Mouse (Mus musculus) adrenal gland, adult (tissue): ENCODE measurements around the gene Oxct2a.
"Not testable (repeated sequence)": the region's sequence is repeated elsewhere in the genome, so short reads cannot be mapped to it uniquely, and the experiment has no call there.

Source experiments
- DNase-seq, 2 experiments: peaks; one replicate each; pipeline ENCODE4 v3.0.0; 2022 to 2023; ENCODE audit warnings: low spot score in 1 of 2; ENCODE audit not compliant: inconsistent age in 2 of 2

The Oxct2a gene

GRCm38 (mm10) chr4:123323534-123323933, at the start of gene Oxct2a:
Gene Oxct2a, minus strand, starts transcription at chr4:123323634.
- no peak for DNase-seq

GRCm38 (mm10) chr4:123363555-123363954, 40.1 kb upstream of the Oxct2a start:
- no peak for DNase-seq

- no peak for DNase-seq
Observed at GRCm38 (mm10) chr4:123360771-123361170, 37.3 kb upstream of the Oxct2a start.

GRCm38 (mm10) chr4:123358613-123359012, 35.2 kb upstream of the Oxct2a start:
- DNase-seq, result no peak

- DNase-seq, result no peak
Observed at GRCm38 (mm10) chr4:123355941-123356340, 32.5 kb upstream of the Oxct2a start.

- DNase-seq, result peak; percentile 61 to 81
Observed at GRCm38 (mm10) chr4:123353271-123353877, 29.9 kb upstream of the Oxct2a start.

GRCm38 (mm10) chr4:123343471-123343789, 20.0 kb upstream of the Oxct2a start:
- DNase-seq, result no peak

GRCm38 (mm10) chr4:123342642-123343470, 19.4 kb upstream of the Oxct2a start, which contains the start of gene Bmp8a:
Gene Bmp8a, minus strand, starts transcription at chr4:123343252.
- DNase-seq, result peak; percentile 78 to 85

- DNase-seq, result peak in 1 of 2 experiments; percentile 40
Observed at GRCm38 (mm10) chr4:123342091-123342641, 18.7 kb upstream of the Oxct2a start.

GRCm38 (mm10) chr4:123340232-123340631, 16.8 kb upstream of the Oxct2a start:
- no peak for DNase-seq

- DNase-seq, result peak in 1 of 2 experiments; percentile 18
Observed at GRCm38 (mm10) chr4:123337693-123338092, 14.3 kb upstream of the Oxct2a start.

- DNase-seq, result no peak
Observed at GRCm38 (mm10) chr4:123335796-123336585, 12.6 kb upstream of the Oxct2a start.

GRCm38 (mm10) chr4:123335244-123335643, 11.8 kb upstream of the Oxct2a start:
- not testable (repeated sequence) for DNase-seq

GRCm38 (mm10) chr4:123334177-123334576, 10.7 kb upstream of the Oxct2a start:
- no peak for DNase-seq

GRCm38 (mm10) chr4:123333151-123333550, 9.7 kb upstream of the Oxct2a start:
- no peak for DNase-seq

- DNase-seq, result not testable (repeated sequence)
Observed at GRCm38 (mm10) chr4:123331961-123332360, 8.5 kb upstream of the Oxct2a start.

- no peak for DNase-seq
Observed at GRCm38 (mm10) chr4:123331326-123331725, 7.9 kb upstream of the Oxct2a start.

- DNase-seq, result no peak
Observed at GRCm38 (mm10) chr4:123328946-123329345, 5.5 kb upstream of the Oxct2a start.

GRCm38 (mm10) chr4:123327630-123328029, 4.2 kb upstream of the Oxct2a start:
- peak in 1 of 2 experiments; percentile 20 for DNase-seq

- DNase-seq, result peak in 1 of 2 experiments; percentile 15
Observed at GRCm38 (mm10) chr4:123326087-123326486, 2.7 kb upstream of the Oxct2a start.

GRCm38 (mm10) chr4:123322910-123323309, 524 bp downstream of the Oxct2a start:
- DNase-seq, result not testable (repeated sequence)
